Mouse (Mus musculus) layer of hippocampus, postnatal 10 days (tissue): ENCODE results near the gene Btnl9. TPM values are rescaled to one million over a fixed set of nuclear protein-coding genes. Genes with fewer than 3 reads are reported as not detected.
"Not testable (repeated sequence)": the region's sequence is repeated elsewhere in the genome, so short reads cannot be mapped to it uniquely, and the experiment has no call there.

ENCODE experiments used
- DNase-seq, 2 experiments: peaks; one replicate each; pipeline ENCODE4 v3.0.0; 2021; ENCODE audit warnings: low spot score in 2 of 2
- total RNA-seq, 2 experiments: library from RNA; stranded (reverse); gene quantifications; 2 replicates each; pipeline ENCODE4 v1.2.3; 2021

Btnl9 gene
- total RNA-seq, 2 experiments from 2014 or later = 0.30 to 0.40 TPM

GRCm38 (mm10) chr11:49183172-49183571 is 3.8 kb downstream of the Btnl9 start:
- DNase-seq = no peak

GRCm38 (mm10) chr11:49176047-49176779 is 10.7 kb downstream of the Btnl9 start:
- DNase-seq = not testable (repeated sequence)

- DNase-seq = no peak
Measured at GRCm38 (mm10) chr11:49175345-49175744, 11.6 kb downstream of the Btnl9 start.

GRCm38 (mm10) chr11:49170576-49170975 is 16.4 kb downstream of the Btnl9 start:
- DNase-seq = no peak

- peak in 1 of 2 experiments; percentile 15 for DNase-seq
Measured at GRCm38 (mm10) chr11:49168839-49169611, 17.9 kb downstream of the Btnl9 start.

- no peak for DNase-seq
Measured at GRCm38 (mm10) chr11:49156821-49157814, 29.8 kb downstream of the Btnl9 start.

- no peak for DNase-seq
Measured at GRCm38 (mm10) chr11:49154077-49154476, 32.9 kb downstream of the Btnl9 start, which contains the start of gene Olfr1394. Gene Olfr1394, plus strand, starts transcription at chr11:49154377.

GRCm38 (mm10) chr11:49141974-49142373 is 45.0 kb downstream of the Btnl9 start, which contains the start of gene Olfr1395:
Gene Olfr1395, plus strand, starts transcription at chr11:49142274.
- no peak for DNase-seq

- no peak for DNase-seq
Measured at GRCm38 (mm10) chr11:49124169-49124568, 62.8 kb downstream of the Btnl9 start.

GRCm38 (mm10) chr11:49119635-49120034 is 67.3 kb downstream of the Btnl9 start:
- no peak for DNase-seq

Other genes starting within 250 kb of the Btnl9 start
- 1 to 10 TPM in 1 of 2 experiments, under 1 TPM in 1; 0.54 to 1.2 TPM for gene Psme2b, start 241.0 kb downstream of the Btnl9 start, total RNA-seq
- not detected for gene Olfr56, start 208.3 kb downstream of the Btnl9 start, total RNA-seq
- gene 9930111J21Rik1, start 207.8 kb downstream of the Btnl9 start, total RNA-seq = 1 to 10 TPM in 1 of 2 experiments, under 1 TPM in 1; 0.47 to 1.2 TPM
- gene Gm12185, start 194.9 kb downstream of the Btnl9 start, total RNA-seq = not detected
- not detected for gene Tgtp1, start 193.0 kb downstream of the Btnl9 start, total RNA-seq
- gene 9930111J21Rik2, start 135.9 kb downstream of the Btnl9 start, total RNA-seq = 1 to 10 TPM in 1 of 2 experiments, under 1 TPM in 1; 0.71 to 1.0 TPM
- under 1 TPM in 1 of 2 experiments, not detected in 1; 0.11 TPM for gene Tgtp2, start 123.0 kb downstream of the Btnl9 start, total RNA-seq
- under 1 TPM; 0.21 to 0.62 TPM for gene Ifi47, start 110.6 kb downstream of the Btnl9 start, total RNA-seq
- not detected for gene Olfr1396, start 72.3 kb downstream of the Btnl9 start, total RNA-seq
- not detected for gene Olfr1395, start 44.9 kb downstream of the Btnl9 start, total RNA-seq
- not detected for gene Olfr1394, start 32.8 kb downstream of the Btnl9 start, total RNA-seq
- 10 to 100 TPM; 33.9 to 36.4 TPM for gene Zfp62, start 16.1 kb upstream of the Btnl9 start, total RNA-seq
- gene Mgat1, start 57.0 kb upstream of the Btnl9 start, total RNA-seq = 10 to 100 TPM; 43.9 to 50.2 TPM
- gene Olfr1393, start 91.1 kb upstream of the Btnl9 start, total RNA-seq = not detected
- gene Olfr1392, start 98.1 kb upstream of the Btnl9 start, total RNA-seq = under 1 TPM; 0.11 to 0.14 TPM
- gene Olfr10, start 117.6 kb upstream of the Btnl9 start, total RNA-seq = under 1 TPM in 1 of 2 experiments, not detected in 1; 0.25 TPM
- gene Olfr1391, start 135.6 kb upstream of the Btnl9 start, total RNA-seq = not detected
- gene Olfr1390, start 148.0 kb upstream of the Btnl9 start, total RNA-seq = not detected
- not detected for gene Olfr1389, start 235.9 kb upstream of the Btnl9 start, total RNA-seq
- under 1 TPM; 0.42 to 0.66 TPM for gene Olfr1388, start 249.5 kb upstream of the Btnl9 start, total RNA-seq